Mouse (Mus musculus): ENCODE measurements at regions not wholly inside any gene's neighbourhood (a gene's known extent, or its start where the extent isn't known, plus 50 kb on each side); places are given as distances from the start of the nearest gene placed in this dataset.

DNA sequence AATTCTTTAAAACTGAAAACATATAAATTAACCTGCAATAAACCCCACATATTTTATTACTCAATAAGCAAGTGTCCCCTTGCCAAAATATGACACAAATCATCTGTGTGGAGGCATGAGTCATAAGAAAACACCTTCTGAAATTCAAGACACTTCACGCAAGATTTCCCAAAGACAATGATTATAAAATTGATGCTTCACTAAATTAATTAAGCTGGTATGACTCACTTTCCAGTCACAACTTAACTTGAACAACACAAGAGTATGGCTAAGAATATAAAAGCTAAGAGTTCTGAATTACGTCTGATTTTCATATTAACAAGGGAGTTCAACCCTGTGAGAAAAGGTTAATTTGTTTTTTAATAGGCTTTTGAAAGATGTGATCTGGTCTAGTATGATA, 353.2 kb downstream of the Vgll3 start:
- TF ChIP-seq CTCF (IDR thresholded peaks at IDR 0.05; ENCODE audit: low read depth), result no peak
- no peak for TF ChIP-seq EP300 (IDR thresholded peaks at IDR 0.05; ENCODE audit: low read depth)

Data from liver, embryonic 14.5 days (tissue).